Comparison of ENCODE assay signal across 25 mouse cellular contexts in the genomic region with DNA sequence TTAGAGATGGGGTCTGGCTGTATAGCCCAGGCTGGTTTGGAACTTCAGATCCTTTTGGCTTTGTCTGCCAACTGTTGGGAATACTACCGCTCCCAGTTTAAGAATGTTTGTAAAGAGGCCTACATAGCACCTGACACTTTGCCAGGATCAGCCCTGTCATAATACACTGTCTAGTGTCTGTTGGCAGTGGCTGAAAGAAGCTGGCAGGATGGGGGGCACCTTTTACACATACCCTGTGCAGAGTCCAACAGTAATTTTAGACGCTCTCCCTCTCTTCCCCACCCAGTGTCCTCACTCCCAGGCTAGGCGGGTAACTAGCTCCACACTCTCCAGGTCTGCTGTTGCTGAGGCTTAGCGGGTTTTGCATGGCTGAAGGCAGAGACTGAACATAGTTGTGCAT. TPM values are rescaled to one million over a fixed set of nuclear protein-coding genes. Genes with fewer than 3 reads are reported as not detected.
DNase-seq lines count a peak whose midpoint lies in the region; ATAC-seq and TF ChIP-seq lines count a peak whose summit lies in the region.
"Had no signal": no experiment of that assay in that cellular context is flagged by ENCODE, and none has a peak within 500 bp of the region (broad histone marks: within the 10 kb centered on the region; RNA-seq: fewer than 3 reads in every experiment).

No protein-coding gene starts in this region.

- no peaks in the 10 kb centered on the region for H3K9me3 ChIP-seq in heart, embryonic 12.5 days (replicated peaks)
- H3K9me3 ChIP-seq in heart, embryonic 11.5 days (replicated peaks; ENCODE audit: control insufficient read depth, low read length) = no peaks in the 10 kb centered on the region
- H3K9me3 ChIP-seq: embryonic facial prominence, embryonic 10.5 days; embryonic facial prominence, embryonic 12.5 days; forebrain, embryonic 13.5 days; forebrain, embryonic 15.5 days had no signal

- TF ChIP-seq CTCF in brain, embryonic 14.5 days (IDR thresholded peaks at IDR 0.05; ENCODE audit: borderline replicate concordance, extremely low read depth, insufficient read depth, insufficient read length) = no peak

- H3K4me1 ChIP-seq in heart, embryonic 12.5 days (replicated peaks) = no peaks in the 10 kb centered on the region
- no peaks in the 10 kb centered on the region for H3K4me1 ChIP-seq in heart, embryonic 11.5 days (ENCODE audit: control insufficient read depth, insufficient read depth, low read length)

- no peak overlapping the region for H3K4me2 ChIP-seq in heart, embryonic 12.5 days
- H3K4me2 ChIP-seq in heart, embryonic 11.5 days = no peak overlapping the region
- H3K4me2 ChIP-seq: embryonic facial prominence, embryonic 12.5 days; forebrain, embryonic 13.5 days; forebrain, embryonic 15.5 days had no signal

- ATAC-seq in heart, embryonic 12.5 days (ENCODE audit: insufficient number of reproducible peaks, low FRiP score) = no peak
- ATAC-seq in heart, embryonic 11.5 days (replicated peaks; ENCODE audit: insufficient number of reproducible peaks, low FRiP score, low TSS enrichment) = no peak
- ATAC-seq: forebrain, embryonic 13.5 days; forebrain, embryonic 15.5 days; forebrain, postnatal 0 days had no signal

- H3K9ac ChIP-seq in heart, embryonic 12.5 days = no peak overlapping the region
- H3K9ac ChIP-seq in heart, embryonic 11.5 days (ENCODE audit: low read depth, low read length) = no peak overlapping the region
- H3K9ac ChIP-seq: embryonic facial prominence, embryonic 12.5 days; forebrain, embryonic 13.5 days; forebrain, embryonic 15.5 days; forebrain, postnatal 0 days had no signal

- peak; percentile 93 for DNase-seq in heart, adult 11 months
- peak; percentile 26 for DNase-seq in heart, adult 8-10 months (ENCODE audit: low spot score)
- DNase-seq in brain, embryonic 14.5 days (ENCODE audit: low read depth) = peak; percentile 9
- peak; percentile 21 to 23 for DNase-seq in heart, postnatal 10 days
- no peak for DNase-seq in spleen, postnatal 36 days (ENCODE audit: low spot score in 2 of 2)
- DNase-seq in kidney, adult 11 months = no peak
- DNase-seq: adrenal gland, adult 2 months; adrenal gland, postnatal 10 days; adrenal gland, postnatal 25 days; cerebellum, adult 11 months; cerebellum, adult 18-20 months; cerebellum, adult 8-10 months; cerebellum, postnatal 10 days; forebrain, postnatal 0 days had no signal

- no peak for TF ChIP-seq POLR2A in brain, embryonic 14.5 days (IDR thresholded peaks at IDR 0.05; ENCODE audit: borderline replicate concordance, extremely low read depth, insufficient read depth, insufficient read length, poor library complexity, severe bottlenecking)

- H3K4me3 ChIP-seq in heart, embryonic 12.5 days = no peak overlapping the region
- H3K4me3 ChIP-seq in heart, embryonic 11.5 days (ENCODE audit: low read depth, low read length) = no peak overlapping the region
- H3K4me3 ChIP-seq: embryonic facial prominence, embryonic 10.5 days; embryonic facial prominence, embryonic 12.5 days; forebrain, embryonic 13.5 days; forebrain, embryonic 15.5 days had no signal

- H3K27me3 ChIP-seq in heart, embryonic 12.5 days (replicated peaks) = no peaks in the 10 kb centered on the region
- H3K27me3 ChIP-seq in heart, embryonic 11.5 days (ENCODE audit: control insufficient read depth, insufficient read depth, low read length) = no peaks in the 10 kb centered on the region
- H3K27me3 ChIP-seq: embryonic facial prominence, embryonic 12.5 days; forebrain, embryonic 13.5 days; forebrain, embryonic 15.5 days had no signal

- no peak overlapping the region for H3K27ac ChIP-seq in heart, embryonic 12.5 days (ENCODE audit: poor library complexity, severe bottlenecking)
- H3K27ac ChIP-seq in heart, embryonic 11.5 days (ENCODE audit: low read depth, low read length) = no peak overlapping the region
- H3K27ac ChIP-seq: embryonic facial prominence, embryonic 10.5 days; embryonic facial prominence, embryonic 12.5 days; forebrain, embryonic 13.5 days; forebrain, embryonic 15.5 days had no signal

- WGBS in heart, embryonic 12.5 days = 94% methylated on average over 4 of the region's 4 CpGs
- WGBS in heart, embryonic 11.5 days (ENCODE audit: insufficient replicate concordance) = 96% methylated on average over 4 of the region's 4 CpGs

- intact Hi-C loops in heart, postnatal 10 days (cut with DNase I) = no loop called here

- peaks cover 27% of the 10 kb centered on the region for H3K36me3 ChIP-seq in heart, embryonic 12.5 days
- H3K36me3 ChIP-seq in heart, embryonic 11.5 days (ENCODE audit: control insufficient read depth, insufficient read depth, low read length) = no peaks in the 10 kb centered on the region

RNA-seq across cellular contexts. Expression of gene Gm28539, which starts 2.0 kb away (rescaled TPM):
- polyA plus RNA-seq in heart, embryonic 12.5 days (2016; fragmentation: Nextera tagmentation; extraction: Ambion mirVana) = not detected in 2 replicates
- 1 to 10 TPM in 2 of 4 experiments, under 1 TPM in 1, not detected in 1; 0.14 to 4.6 (median 2.0) TPM for total RNA-seq in heart, adult 8-10 months (2022)
- polyA plus RNA-seq in heart, embryonic 11.5 days (2014; fragmentation: Nextera tagmentation; extraction: Ambion mirVana) = not detected in 2 replicates
- 1.4 TPM in 1 of 2 replicates, not detected in the other for polyA plus RNA-seq in brain, embryonic 14.5 days (2012; rRNA removed)
- 1 to 10 TPM; 1.2 to 1.5 TPM for total RNA-seq in heart, postnatal 10 days (2021)
- total RNA-seq: ES-E14; forebrain, postnatal 0 days had no signal
- polyA plus RNA-seq: C2C12; cortical plate, adult 2 months; embryonic facial prominence, embryonic 10.5 days; embryonic facial prominence, embryonic 12.5 days; embryonic facial prominence, embryonic 14.5 days; forebrain, embryonic 11.5 days; forebrain, embryonic 13.5 days; forebrain, embryonic 15.5 days; forebrain, postnatal 0 days had no signal

RNA-seq across cellular contexts. Expression of gene 2510002D24Rik, which starts 2.0 kb away (rescaled TPM):
- 32.7 and 34.7 TPM in 2 replicates for polyA plus RNA-seq in heart, embryonic 12.5 days (2016; fragmentation: Nextera tagmentation; extraction: Ambion mirVana)
- total RNA-seq in heart, adult 8-10 months (2022) = 10 to 100 TPM; 21.1 to 28.7 (median 26.2) TPM
- 32.3 and 35.6 TPM in 2 replicates for polyA plus RNA-seq in heart, embryonic 11.5 days (2014; fragmentation: Nextera tagmentation; extraction: Ambion mirVana)
- polyA plus RNA-seq in brain, embryonic 14.5 days (2012; rRNA removed) = 35.8 and 39.8 TPM in 2 replicates
- 10 to 100 TPM; 20.3 to 20.8 TPM for total RNA-seq in heart, postnatal 10 days (2021)

RNA-seq across cellular contexts. Expression of gene Cdc45, which starts 26.6 kb away (rescaled TPM):
- 38.6 and 38.9 TPM in 2 replicates for polyA plus RNA-seq in heart, embryonic 12.5 days (2016; fragmentation: Nextera tagmentation; extraction: Ambion mirVana)
- total RNA-seq in heart, adult 8-10 months (2022) = 1 to 10 TPM; 1.9 to 3.0 (median 2.3) TPM
- polyA plus RNA-seq in heart, embryonic 11.5 days (2014; fragmentation: Nextera tagmentation; extraction: Ambion mirVana) = 39.7 and 41.5 TPM in 2 replicates
- polyA plus RNA-seq in brain, embryonic 14.5 days (2012; rRNA removed) = 17.7 and 34.0 TPM in 2 replicates
- 1 to 10 TPM; 8.6 to 9.9 TPM for total RNA-seq in heart, postnatal 10 days (2021)

RNA-seq across cellular contexts. Expression of gene Ufd1, which starts 26.8 kb away (rescaled TPM):
- polyA plus RNA-seq in heart, embryonic 12.5 days (2016; fragmentation: Nextera tagmentation; extraction: Ambion mirVana) = 71.7 and 73.0 TPM in 2 replicates
- total RNA-seq in heart, adult 8-10 months (2022) = 10 to 100 TPM; 52.6 to 58.4 (median 55.9) TPM
- polyA plus RNA-seq in heart, embryonic 11.5 days (2014; fragmentation: Nextera tagmentation; extraction: Ambion mirVana) = 63.6 and 70.5 TPM in 2 replicates
- polyA plus RNA-seq in brain, embryonic 14.5 days (2012; rRNA removed) = 64.1 and 68.2 TPM in 2 replicates
- 10 to 100 TPM; 65.5 to 69.2 TPM for total RNA-seq in heart, postnatal 10 days (2021)

RNA-seq across cellular contexts. Expression of gene Mrpl40, which starts 38.3 kb away (rescaled TPM):
- polyA plus RNA-seq in heart, embryonic 12.5 days (2016; fragmentation: Nextera tagmentation; extraction: Ambion mirVana) = 87.2 and 89.1 TPM in 2 replicates
- 10 to 100 TPM; 47.0 to 60.1 (median 55.2) TPM for total RNA-seq in heart, adult 8-10 months (2022)
- 93.8 and 105 TPM in 2 replicates for polyA plus RNA-seq in heart, embryonic 11.5 days (2014; fragmentation: Nextera tagmentation; extraction: Ambion mirVana)
- polyA plus RNA-seq in brain, embryonic 14.5 days (2012; rRNA removed) = 17.1 and 21.4 TPM in 2 replicates
- 10 to 100 TPM; 57.0 to 60.1 TPM for total RNA-seq in heart, postnatal 10 days (2021)

Comparison
In these comparisons a context has a peak if more than half of its experiments do, and no peak if none do; other contexts are left out.
1. DNase-seq: peak in heart, adult 11 months (single experiment), heart, adult 8-10 months (single experiment), brain, embryonic 14.5 days (single experiment) and heart, postnatal 10 days (2 of 2); none in spleen, postnatal 36 days (0 of 2) and kidney, adult 11 months (single experiment).